Mouse (Mus musculus) midbrain, embryonic 13.5 days (tissue): ENCODE results near the gene Mief2. TPM values are rescaled to one million over a fixed set of nuclear protein-coding genes. Genes with fewer than 3 reads are reported as not detected.

Source experiments
- ATAC-seq: fragments of 200-750 bp; cut with Nextera tagmentation; 2 replicates; pipeline ENCODE4 v1.8.0; 2017; ENCODE audit warnings: mild to moderate bottlenecking, moderate TSS enrichment, moderate library complexity
- H3K27ac ChIP-seq: fragments of 300-500 bp; sonication (generic); 2 replicates; pipeline ENCODE4 v1.5.1; 2015; ENCODE audit warnings: inconsistent platforms, mild to moderate bottlenecking, moderate library complexity
- H3K27me3 ChIP-seq: fragments of 300-500 bp; sonication (generic); 2 replicates; pipeline ENCODE4 v1.6.1; 2015; ENCODE audit warnings: mild to moderate bottlenecking, inconsistent platforms
- H3K36me3 ChIP-seq: fragments of 300-500 bp; sonication (generic); 2 replicates; pipeline ENCODE4 v1.6.1; 2015; ENCODE audit warnings: mild to moderate bottlenecking, inconsistent platforms
- H3K4me1 ChIP-seq: fragments of 300-500 bp; sonication (generic); replicated peaks from 2 replicates; pipeline ENCODE4 v1.6.1; 2015; ENCODE audit warnings: inconsistent platforms
- H3K4me2 ChIP-seq: fragments of 300-500 bp; sonication (generic); replicated peaks from 2 replicates; pipeline ENCODE4 v1.6.1; 2015; ENCODE audit warnings: moderate library complexity, mild to moderate bottlenecking, inconsistent platforms
- H3K4me3 ChIP-seq: fragments of 300-500 bp; sonication (generic); replicated peaks from 2 replicates; pipeline ENCODE4 v1.5.1; 2015; ENCODE audit warnings: mild to moderate bottlenecking, inconsistent platforms
- H3K9ac ChIP-seq: fragments of 300-500 bp; sonication (generic); replicated peaks from 2 replicates; pipeline ENCODE4 v1.6.1; 2015; ENCODE audit warnings: mild to moderate bottlenecking, inconsistent platforms
- H3K9me3 ChIP-seq: fragments of 300-500 bp; sonication (generic); 2 replicates; pipeline ENCODE4 v1.6.1; 2016; ENCODE audit warnings: mild to moderate bottlenecking, inconsistent platforms
- WGBS: fragments of 180-500 bp; shearing (Covaris S2); methylation state at CpG from one replicate; pipeline ENCODE4 v1.1.7; 2015; 5-methylcytosine and 5-hydroxymethylcytosine counted together
- microRNA-seq: library from miRNA; unstranded; fragments of <30 nt; microRNA quantifications from one replicate; pipeline ENCODE4, GENCODE M21; 2016
- polyA plus RNA-seq: library from polyadenylated mRNA; unstranded; fragments of >200 nt; fragmentation: Nextera tagmentation; extraction: Ambion mirVana; gene quantifications from 2 replicates; pipeline ENCODE4 v1.2.1, GENCODE M21; 2015

The Mief2 gene
- polyA plus RNA-seq, 1 experiment from 2014 or later: 18.6 TPM

GRCm38 (mm10) chr11:60772161-60772560 is 44.0 kb downstream of the Mief2 start:
- no peak for ATAC-seq
- Histone ChIP-seq H3K27me3 (no peaks in the 10 kb centered on the region), H3K4me1 (peaks cover 29% of the 10 kb centered on the region), H3K9me3 (no peaks in the 10 kb centered on the region), H3K9ac (no peak overlapping the region), H3K4me2 (no peak overlapping the region), H3K4me3 (no peak overlapping the region), H3K36me3 (no peaks in the 10 kb centered on the region), H3K27ac (no peak overlapping the region)
- 80% methylated on average over 4 of the region's 4 CpGs for WGBS

GRCm38 (mm10) chr11:60774158-60774689 is 46.0 kb downstream of the Mief2 start:
- no peak overlapping the region for H3K4me3 ChIP-seq
- no peak overlapping the region for H3K27ac ChIP-seq
- H3K36me3 ChIP-seq: peaks cover 6% of the 10 kb centered on the region; the same call in 1 of the 2 replicates
- no peak overlapping the region for H3K4me2 ChIP-seq
- no peaks in the 10 kb centered on the region for H3K9me3 ChIP-seq
- H3K9ac ChIP-seq: no peak overlapping the region
- H3K27me3 ChIP-seq: no peaks in the 10 kb centered on the region
- ATAC-seq: no peak
- peaks cover 43% of the 10 kb centered on the region for H3K4me1 ChIP-seq
- WGBS: 89% methylated on average over 3 of the region's 3 CpGs

- no peak for ATAC-seq
- H3K27me3 ChIP-seq: no peaks in the 10 kb centered on the region
- H3K27ac ChIP-seq: no peak overlapping the region
- 89% methylated on average over 1 of the region's 1 CpGs for WGBS
- H3K4me1 ChIP-seq: peaks cover 49% of the 10 kb centered on the region
- H3K9me3 ChIP-seq: no peaks in the 10 kb centered on the region
- no peak overlapping the region for H3K4me3 ChIP-seq
- H3K4me2 ChIP-seq: peak overlapping the region; percentile 91
- H3K36me3 ChIP-seq: peaks cover 12% of the 10 kb centered on the region
- peak overlapping the region; percentile 46; the same call in 1 of the 2 replicates for H3K9ac ChIP-seq
Observed at GRCm38 (mm10) chr11:60774841-60775240, 46.6 kb downstream of the Mief2 start.

DNA sequence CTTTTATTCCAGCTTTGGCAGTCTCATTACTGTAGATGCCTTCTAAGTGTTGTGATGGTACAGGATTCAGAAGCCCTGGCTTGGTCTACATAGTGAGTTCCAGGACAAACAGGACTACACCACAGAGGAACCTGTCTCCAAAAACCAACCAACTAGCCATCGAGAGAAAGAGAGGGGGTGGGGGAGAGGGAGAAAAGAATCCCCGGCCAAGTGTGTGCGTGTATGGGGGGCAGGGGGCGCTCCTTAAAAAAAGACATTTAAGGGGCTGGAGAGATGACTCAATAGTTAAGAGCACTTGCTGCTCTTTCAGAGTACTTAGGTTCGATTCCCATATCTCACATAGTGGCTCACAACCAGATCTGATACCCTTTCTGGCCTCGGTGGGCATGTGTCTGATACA is 47.4 kb downstream of the Mief2 start:
- no peaks in the 10 kb centered on the region for H3K27me3 ChIP-seq
- H3K4me2 ChIP-seq: peak overlapping the region; percentile 91
- peak overlapping the region; percentile 46 for H3K9ac ChIP-seq
- peaks cover 56% of the 10 kb centered on the region for H3K4me1 ChIP-seq
- H3K27ac ChIP-seq: no peak overlapping the region
- peaks cover 18% of the 10 kb centered on the region for H3K36me3 ChIP-seq
- ATAC-seq: no peak
- H3K4me3 ChIP-seq: peak overlapping the region; percentile 87
- 56% methylated on average over 6 of the region's 6 CpGs for WGBS
- H3K9me3 ChIP-seq: no peaks in the 10 kb centered on the region

- no peak for ATAC-seq
- 4% methylated on average over 17 of the region's 17 CpGs for WGBS
Observed at GRCm38 (mm10) chr11:60776107-60776828, 48.1 kb downstream of the Mief2 start.

GRCm38 (mm10) chr11:60776829-60777740 is 48.9 kb downstream of the Mief2 start, which contains the start of the genes Top3a and Smcr8:
Gene Top3a, minus strand, starts transcription at chr11:60777365.
Gene Smcr8, plus strand, starts transcription at chr11:60777524.
- under 1% methylated on average over 62 of the region's 62 CpGs for WGBS

More at GRCm38 (mm10) chr11:60776107-60776828, 48.1 kb downstream of the Mief2 start:
- H3K27ac ChIP-seq: peak overlapping the region; percentile 72; the same call in 1 of the 2 replicates
- no peaks in the 10 kb centered on the region for H3K9me3 ChIP-seq
- H3K4me1 ChIP-seq: peaks cover 63% of the 10 kb centered on the region
- no peaks in the 10 kb centered on the region for H3K27me3 ChIP-seq
- peak overlapping the region; percentile 79 for H3K9ac ChIP-seq
- peak overlapping the region; percentile 87 for H3K4me3 ChIP-seq
- peak overlapping the region; percentile 91 for H3K4me2 ChIP-seq
- peaks cover 19% of the 10 kb centered on the region for H3K36me3 ChIP-seq

DNA sequence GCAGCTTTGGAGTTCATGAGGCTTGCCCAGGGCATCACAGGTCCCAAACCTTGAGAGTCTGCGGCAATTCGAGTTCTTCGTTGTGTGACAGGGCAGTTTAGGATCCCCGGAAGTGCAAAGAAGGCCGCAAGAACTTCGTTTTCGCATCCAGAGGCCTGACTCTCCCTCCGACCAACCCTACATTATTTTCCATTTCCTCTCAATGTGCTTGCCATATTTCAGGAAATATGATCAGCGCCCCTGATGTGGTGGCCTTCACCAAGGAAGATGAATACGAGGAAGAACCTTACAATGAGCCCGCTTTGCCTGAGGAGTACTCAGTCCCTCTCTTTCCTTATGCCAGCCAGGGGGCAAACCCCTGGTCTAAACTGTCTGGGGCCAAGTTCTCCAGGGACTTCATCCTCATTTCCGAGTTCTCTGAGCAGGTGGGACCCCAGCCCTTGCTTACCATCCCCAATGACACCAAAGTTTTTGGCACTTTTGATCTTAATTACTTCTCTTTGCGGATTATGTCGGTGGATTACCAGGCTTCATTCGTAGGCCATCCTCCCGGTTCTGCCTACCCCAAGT is 49.7 kb downstream of the Mief2 start:
- H3K9me3 ChIP-seq: no peaks in the 10 kb centered on the region
- 29% methylated on average over 16 of the region's 16 CpGs for WGBS

More at GRCm38 (mm10) chr11:60776829-60777740, 48.9 kb downstream of the Mief2 start, which contains the start of the genes Top3a and Smcr8:
- H3K36me3 ChIP-seq: peaks cover 23% of the 10 kb centered on the region
- H3K27ac ChIP-seq: peak within 1 kb of the TSS; percentile 72
- peaks cover 72% of the 10 kb centered on the region for H3K4me1 ChIP-seq
- peak within 1 kb of the TSS; percentile 87 for H3K4me3 ChIP-seq
- H3K9ac ChIP-seq: peak within 1 kb of the TSS; percentile 79
- no peaks in the 10 kb centered on the region for H3K27me3 ChIP-seq
- H3K9me3 ChIP-seq: no peaks in the 10 kb centered on the region
- peak within 1 kb of the TSS; percentile 91 for H3K4me2 ChIP-seq
- peak; percentile 99 for ATAC-seq

DNA sequence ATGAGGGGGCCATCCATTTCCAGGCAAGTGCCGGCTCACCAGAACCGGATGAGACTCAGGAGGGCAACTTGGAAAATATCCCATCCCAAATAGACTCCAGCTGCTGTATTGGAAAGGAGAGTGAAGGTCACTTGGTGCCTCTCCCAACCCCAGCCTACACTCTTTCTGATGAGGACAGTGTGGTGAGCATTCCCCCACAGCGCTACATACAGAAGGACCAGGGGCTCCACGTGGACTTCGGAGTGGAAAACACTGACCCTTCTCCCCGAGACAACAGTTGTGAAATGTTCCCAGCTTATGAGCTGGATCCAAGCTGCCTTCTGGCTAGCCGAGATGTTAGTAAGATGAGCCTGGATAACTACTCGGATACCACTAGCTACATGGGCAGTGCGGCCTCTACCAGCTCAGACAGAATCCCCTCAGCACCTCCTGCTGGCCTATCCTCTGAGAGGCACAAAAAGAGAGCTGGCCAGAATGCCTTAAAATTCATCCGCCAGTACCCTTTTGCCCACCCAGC is 51.5 kb downstream of the Mief2 start:
- WGBS: 93% methylated on average over 10 of the region's 10 CpGs
- Histone ChIP-seq H3K4me3 (peak overlapping the region; percentile 26), H3K9ac (peak overlapping the region; percentile 60; the same call in 1 of the 2 replicates)

More for the DNA sequence above, 49.7 kb downstream of the Mief2 start:
- ATAC-seq: no peak
- Histone ChIP-seq H3K36me3 (peaks cover 30% of the 10 kb centered on the region), H3K4me3 (peak overlapping the region; percentile 87), H3K4me1 (peaks cover 80% of the 10 kb centered on the region), H3K27ac (peak overlapping the region; percentile 72), H3K27me3 (no peaks in the 10 kb centered on the region), H3K9ac (peak overlapping the region; percentile 79), H3K4me2 (peak overlapping the region; percentile 91)

More for the DNA sequence above, 51.5 kb downstream of the Mief2 start:
- Histone ChIP-seq H3K4me1 (peaks cover 74% of the 10 kb centered on the region), H3K4me2 (peak overlapping the region; percentile 51), H3K27ac (no peak overlapping the region), H3K9me3 (no peaks in the 10 kb centered on the region), H3K36me3 (peaks cover 44% of the 10 kb centered on the region), H3K27me3 (no peaks in the 10 kb centered on the region)
- ATAC-seq: no peak

Small RNA genes within 50 kb of the gene (microRNA-seq; reads per million reads assigned to microRNA genes)
- 0.62 reads per million for gene Mir5100

Other genes starting within 250 kb of the Mief2 start
- gene Alkbh5, start 192.0 kb upstream of the Mief2 start, polyA plus RNA-seq: 27.2 and 31.0 TPM in 2 replicates
- gene Llgl1, start 28.7 kb upstream of the Mief2 start, polyA plus RNA-seq: 75.1 and 87.4 TPM in 2 replicates
- 67.5 and 72.5 TPM in 2 replicates for gene Flii, start 1.1 kb upstream of the Mief2 start, polyA plus RNA-seq
- 10.6 and 11.7 TPM in 2 replicates for gene Top3a, start 49.0 kb downstream of the Mief2 start, polyA plus RNA-seq
- 7.0 and 7.5 TPM in 2 replicates for gene Smcr8, start 49.1 kb downstream of the Mief2 start, polyA plus RNA-seq
- 15.5 and 16.2 TPM in 2 replicates for gene Shmt1, start 83.3 kb downstream of the Mief2 start, polyA plus RNA-seq
- 28.2 and 28.4 TPM in 2 replicates for gene Dhrs7b, start 102.2 kb downstream of the Mief2 start, polyA plus RNA-seq
- gene Tmem11, start 150.9 kb downstream of the Mief2 start, polyA plus RNA-seq: 55.1 and 57.4 TPM in 2 replicates
- gene Natd1, start 186.4 kb downstream of the Mief2 start, polyA plus RNA-seq: 30.0 and 31.8 TPM in 2 replicates
- 28.2 and 29.8 TPM in 2 replicates for gene Map2k3, start 203.6 kb downstream of the Mief2 start, polyA plus RNA-seq